8 mouse cellular contexts compared by ENCODE assay signal in the genomic region with DNA sequence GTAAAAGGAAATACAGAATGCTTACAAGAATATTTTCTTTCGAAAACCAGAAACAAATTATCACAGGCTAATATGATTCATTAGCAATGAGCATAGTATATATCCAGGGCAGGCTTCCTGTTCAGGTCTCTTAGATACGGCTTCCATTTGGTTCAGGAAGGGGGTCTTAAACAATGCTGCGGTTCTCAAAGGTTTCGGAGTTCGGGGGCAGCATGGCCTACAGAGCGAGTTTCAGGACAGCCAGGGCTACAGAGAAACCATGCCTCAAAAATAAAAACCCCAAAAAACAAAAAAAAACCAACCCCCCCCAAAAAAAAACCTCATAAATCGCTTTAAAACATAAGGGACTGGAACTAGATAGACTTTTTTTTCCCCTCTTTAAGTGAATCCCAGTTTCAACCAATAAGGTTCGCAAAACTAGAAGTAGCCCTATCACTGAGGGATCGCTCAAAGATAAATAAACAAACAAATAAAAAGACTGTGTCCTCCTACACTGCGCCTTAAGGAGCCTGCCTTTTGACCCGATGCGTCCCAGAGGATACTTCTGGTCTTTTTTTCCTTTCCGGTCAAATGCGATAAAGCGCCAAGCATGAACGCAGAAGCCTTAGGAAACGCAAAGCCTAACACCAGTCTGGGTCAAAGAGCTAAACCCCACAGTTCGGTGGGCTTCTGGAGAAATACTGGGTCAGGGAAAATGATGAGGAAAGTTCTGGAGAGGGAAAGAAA. TPM values are rescaled to one million over a fixed set of nuclear protein-coding genes. Genes with fewer than 3 reads are reported as not detected.
DNase-seq lines count a peak whose midpoint lies in the region; ATAC-seq and TF ChIP-seq lines count a peak whose summit lies in the region.

No protein-coding gene starts in this region.

- under 1% methylated on average over 18 of the region's 18 CpGs for WGBS in hindbrain, embryonic 10.5 days
- 2% methylated on average over 18 of the region's 18 CpGs for WGBS in midbrain, embryonic 13.5 days

- H3K9ac ChIP-seq in midbrain, embryonic 13.5 days (replicated peaks), result peak overlapping the region; percentile 79

- ATAC-seq in midbrain, embryonic 13.5 days, result peak; percentile 13

- H3K4me3 ChIP-seq in layer of hippocampus, adult 2 months, result peak overlapping the region; percentile 82
- H3K4me3 ChIP-seq in bone marrow macrophage, adult 2 months (ENCODE audit: insufficient read depth, low read length), result peak overlapping the region; percentile 92
- H3K4me3 ChIP-seq in hindbrain, embryonic 10.5 days, result peak overlapping the region; percentile 84
- H3K4me3 ChIP-seq in midbrain, embryonic 13.5 days (replicated peaks), result peak overlapping the region; percentile 83

- DNase-seq in layer of hippocampus, adult 2 months (ENCODE audit: low spot score in 2 of 2), result no peak
- no peak for DNase-seq in layer of hippocampus, postnatal 36 days
- no peak for DNase-seq in hindbrain, embryonic 10.5 days (ENCODE audit: low spot score)
- DNase-seq in adrenal gland, adult 8-10 months, result no peak
- DNase-seq in right cerebral cortex, adult 2 months (ENCODE audit: low spot score in 2 of 2), result no peak
- DNase-seq in left cerebral cortex, postnatal 25 days (ENCODE audit: low spot score in 2 of 2), result no peak

- TF ChIP-seq POLR2A in bone marrow macrophage, adult 2 months (IDR thresholded peaks at IDR 0.05; ENCODE audit: borderline replicate concordance, low read depth, low read length), result no peak

- no peaks in the 10 kb centered on the region for H3K9me3 ChIP-seq in hindbrain, embryonic 10.5 days
- H3K9me3 ChIP-seq in midbrain, embryonic 13.5 days, result no peaks in the 10 kb centered on the region

- intact Hi-C loops in left cerebral cortex, postnatal 25 days (cut with DNase I), result loop anchor here (1.0 to 5.0 kb wide), 2 partner anchors 69 to 158 kb away; no protein-coding TSS in a partner anchor

- peaks cover 10% of the 10 kb centered on the region for H3K4me1 ChIP-seq in bone marrow macrophage, adult 2 months (ENCODE audit: control insufficient read depth, insufficient read depth, low read length)
- H3K4me1 ChIP-seq in hindbrain, embryonic 10.5 days (replicated peaks), result peaks cover 28% of the 10 kb centered on the region
- H3K4me1 ChIP-seq in midbrain, embryonic 13.5 days (replicated peaks), result peaks cover 36% of the 10 kb centered on the region

- H3K4me2 ChIP-seq in midbrain, embryonic 13.5 days (replicated peaks), result peak overlapping the region; percentile 78

- no peaks in the 10 kb centered on the region for H3K27me3 ChIP-seq in hindbrain, embryonic 10.5 days (ENCODE audit: insufficient read depth, poor library complexity, severe bottlenecking)
- no peaks in the 10 kb centered on the region for H3K27me3 ChIP-seq in midbrain, embryonic 13.5 days

- no peak for TF ChIP-seq CTCF in layer of hippocampus, adult 2 months (conservative IDR thresholded peaks at IDR 0.05)
- TF ChIP-seq CTCF in bone marrow macrophage, adult 2 months (IDR thresholded peaks at IDR 0.05; ENCODE audit: low read depth, low read length), result no peak

- peaks cover 51% of the 10 kb centered on the region for H3K36me3 ChIP-seq in hindbrain, embryonic 10.5 days
- peaks cover 13% of the 10 kb centered on the region for H3K36me3 ChIP-seq in midbrain, embryonic 13.5 days

- peak overlapping the region; percentile 100 for H3K27ac ChIP-seq in layer of hippocampus, adult 2 months
- H3K27ac ChIP-seq in bone marrow macrophage, adult 2 months (ENCODE audit: insufficient read depth, low read depth, low read length), result peak overlapping the region; percentile 99
- peak overlapping the region; percentile 98 for H3K27ac ChIP-seq in hindbrain, embryonic 10.5 days
- H3K27ac ChIP-seq in midbrain, embryonic 13.5 days, result peak overlapping the region; percentile 98

RNA-seq across cellular contexts. Expression of a gene that starts 0.7 kb away (rescaled TPM):
- total RNA-seq in layer of hippocampus, adult 2 months (2021), result 100 to 1,000 TPM in 1 of 2 experiments, 10 to 100 TPM in 1; 93.7 to 109 TPM
- 100 to 1,000 TPM; 101 to 110 TPM for total RNA-seq in layer of hippocampus, postnatal 36 days (2021)
- 116 and 123 TPM in 2 replicates for polyA plus RNA-seq in bone marrow macrophage, adult 2 months (2012; ENCODE audit: insufficient read depth, insufficient read length, missing spikeins)
- polyA plus RNA-seq in hindbrain, embryonic 10.5 days (2016; fragmentation: Nextera tagmentation; extraction: Ambion mirVana), result 104 and 125 TPM in 2 replicates
- polyA plus RNA-seq in midbrain, embryonic 13.5 days (2015; fragmentation: Nextera tagmentation; extraction: Ambion mirVana), result 173 and 184 TPM in 2 replicates
- 10 to 100 TPM; 55.2 to 92.9 (median 73.7) TPM for total RNA-seq in adrenal gland, adult 8-10 months (2022)
- total RNA-seq in left cerebral cortex, postnatal 25 days (2021), result 10 to 100 TPM; 78.6 to 87.1 TPM

RNA-seq across cellular contexts. Expression of a gene that starts 1.0 kb away (rescaled TPM):
- total RNA-seq in layer of hippocampus, adult 2 months (2021), result 1 to 10 TPM; 2.2 to 2.8 TPM
- 1 to 10 TPM; 2.3 to 3.4 TPM for total RNA-seq in layer of hippocampus, postnatal 36 days (2021)
- polyA plus RNA-seq in bone marrow macrophage, adult 2 months (2012; ENCODE audit: insufficient read depth, insufficient read length, missing spikeins), result 13.9 and 19.6 TPM in 2 replicates
- polyA plus RNA-seq in hindbrain, embryonic 10.5 days (2016; fragmentation: Nextera tagmentation; extraction: Ambion mirVana), result 31.0 and 43.3 TPM in 2 replicates
- 14.8 TPM in 2 replicates for polyA plus RNA-seq in midbrain, embryonic 13.5 days (2015; fragmentation: Nextera tagmentation; extraction: Ambion mirVana)
- 1 to 10 TPM in 2 of 4 experiments, under 1 TPM in 2; 0.43 to 1.9 (median 1.3) TPM for total RNA-seq in adrenal gland, adult 8-10 months (2022)
- total RNA-seq in left cerebral cortex, postnatal 25 days (2021), result 1 to 10 TPM in 1 of 2 experiments, under 1 TPM in 1; 0.83 to 1.3 TPM

RNA-seq across cellular contexts. Expression of a gene that starts 27.6 kb away (rescaled TPM):
- 10 to 100 TPM; 54.4 to 56.0 TPM for total RNA-seq in layer of hippocampus, adult 2 months (2021)
- 10 to 100 TPM; 49.6 to 63.2 TPM for total RNA-seq in layer of hippocampus, postnatal 36 days (2021)
- polyA plus RNA-seq in bone marrow macrophage, adult 2 months (2012; ENCODE audit: insufficient read depth, insufficient read length, missing spikeins), result 92.1 and 95.1 TPM in 2 replicates
- polyA plus RNA-seq in hindbrain, embryonic 10.5 days (2016; fragmentation: Nextera tagmentation; extraction: Ambion mirVana), result 77.4 and 92.5 TPM in 2 replicates
- 81.8 and 83.6 TPM in 2 replicates for polyA plus RNA-seq in midbrain, embryonic 13.5 days (2015; fragmentation: Nextera tagmentation; extraction: Ambion mirVana)
- 10 to 100 TPM; 42.1 to 54.0 (median 45.7) TPM for total RNA-seq in adrenal gland, adult 8-10 months (2022)
- 10 to 100 TPM; 37.4 to 50.3 TPM for total RNA-seq in left cerebral cortex, postnatal 25 days (2021)
